Mouse (Mus musculus) adrenal gland, postnatal 10 days (tissue): ENCODE measurements at regions not wholly inside any gene's neighbourhood (a gene's known extent, or its start where the extent isn't known, plus 50 kb on each side); places are given as distances from the start of the nearest gene placed in this dataset.

ENCODE experiments used
- DNase-seq: peaks from one replicate; pipeline ENCODE4 v3.0.0; 2021; ENCODE audit warnings: mixed read lengths

- DNase-seq: no peak
Observed at GRCm38 (mm10) chr8:38723254-38723653, 1729.8 kb downstream of the AI429214 start.

- DNase-seq: no peak
Observed at GRCm38 (mm10) chr8:38725257-38725656, 1731.9 kb downstream of the AI429214 start.

- DNase-seq: peak; percentile 44
Observed at GRCm38 (mm10) chr8:38747134-38747533, 1753.7 kb downstream of the AI429214 start.

DNA sequence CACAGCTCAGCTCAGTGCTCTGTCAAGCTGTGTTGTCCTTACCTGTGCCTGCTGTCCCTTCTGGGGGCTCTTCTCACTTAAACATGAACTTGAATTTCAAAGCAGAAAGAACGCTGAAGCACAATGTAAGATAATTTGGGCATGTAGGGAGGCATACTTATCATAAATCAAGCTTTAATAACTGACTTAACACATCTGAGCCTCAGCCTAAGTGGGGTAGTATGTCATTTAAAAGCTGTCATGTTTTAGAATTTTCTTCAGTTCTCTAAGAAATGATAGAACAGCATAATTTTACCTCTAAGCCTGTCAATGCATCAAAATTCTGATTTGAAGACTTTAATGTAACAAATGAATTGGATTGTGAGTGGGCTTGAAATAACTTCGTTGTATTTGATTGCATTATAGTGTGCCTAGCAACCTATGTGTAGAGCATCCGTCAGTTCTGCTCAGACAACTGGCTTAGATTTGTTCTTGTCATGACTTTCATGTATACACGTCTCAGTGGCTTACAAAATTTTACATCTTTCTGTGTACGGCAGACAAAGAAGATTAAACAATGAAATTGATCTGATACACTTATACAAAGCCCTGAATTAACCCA is 1773.3 kb downstream of the AI429214 start:
- no peak for DNase-seq

DNA sequence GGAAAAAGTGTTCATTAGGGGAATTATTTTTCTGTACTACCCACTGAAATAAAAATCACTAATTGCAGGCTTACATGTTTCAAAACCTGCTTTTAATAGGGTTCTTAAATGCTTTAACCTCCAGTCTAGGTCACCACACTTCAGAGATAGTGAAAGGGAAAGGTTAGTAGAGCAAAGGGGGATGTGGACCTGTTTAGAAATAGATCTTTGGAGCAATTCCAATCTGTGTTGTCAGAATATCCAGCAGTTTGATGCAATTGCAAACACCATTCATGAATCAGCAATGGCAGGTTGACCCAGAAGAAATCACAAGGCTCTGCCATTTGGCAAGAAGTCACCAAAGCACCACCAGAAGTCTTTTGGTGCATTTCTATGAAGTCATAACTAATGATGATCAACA is 1819.1 kb downstream of the AI429214 start:
- DNase-seq: peak; percentile 1

DNA sequence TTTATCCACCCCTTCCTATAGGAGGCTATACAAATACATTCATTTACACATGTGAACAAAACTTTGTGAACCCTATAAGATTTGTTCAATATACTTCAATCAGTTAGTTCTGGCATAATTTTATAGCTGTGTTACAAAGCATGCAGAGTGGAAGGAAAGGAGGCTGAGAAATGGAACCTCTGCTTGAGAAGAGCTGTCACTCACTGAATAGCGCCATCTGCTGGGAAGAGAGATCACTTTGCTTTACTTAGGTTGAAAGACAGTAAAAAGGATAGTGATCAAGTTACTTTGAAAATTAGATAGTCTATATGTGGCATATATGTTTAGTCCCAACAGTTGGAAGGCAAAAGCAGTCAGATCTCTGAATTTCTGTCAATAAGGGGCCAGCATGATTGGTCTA is 1824.8 kb downstream of the AI429214 start:
- peak; percentile 46 for DNase-seq

DNA sequence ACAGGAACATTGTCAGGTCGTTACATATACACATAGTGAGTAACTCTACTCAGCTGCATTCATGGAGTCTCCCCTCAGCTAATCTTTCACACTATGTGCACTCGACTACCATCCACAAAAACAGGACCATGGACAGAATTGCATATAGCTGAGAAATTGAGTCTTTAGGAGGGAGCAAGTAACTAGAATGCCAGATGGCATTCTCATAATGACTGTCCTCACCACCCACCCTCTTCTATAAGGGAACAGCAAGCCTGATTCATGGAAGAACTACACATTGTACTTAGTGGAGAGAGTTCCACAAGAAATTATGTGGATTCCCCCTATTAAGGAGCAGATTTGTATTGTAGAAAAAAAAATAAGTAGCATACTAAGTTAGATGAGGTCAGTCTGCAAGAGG is 1813.4 kb upstream of the Adam24 start:
- no peak for DNase-seq

- DNase-seq: no peak
Observed at GRCm38 (mm10) chr8:38867370-38867769, 1807.5 kb upstream of the Adam24 start.
